Mouse (Mus musculus) 3134 (cell line): ENCODE results near the gene Tmem132a.
A peak's percentile ranks its signal among the peaks of the same experiment; 100 is the strongest.

Experiments
- DNase-seq: peaks from one replicate; pipeline ENCODE4 v3.0.0-alpha.2; 2011; ENCODE audit warnings: low spot score; ENCODE audit not compliant: insufficient read length; ENCODE audit errors: extremely low read depth

Gene Tmem132a

GRCm38 (mm10) chr19:10869886-10870527, at the start of gene Tmem132a:
Tmem132a (minus strand) TSS chr19:10869940.
- DNase-seq = no peak

DNA sequence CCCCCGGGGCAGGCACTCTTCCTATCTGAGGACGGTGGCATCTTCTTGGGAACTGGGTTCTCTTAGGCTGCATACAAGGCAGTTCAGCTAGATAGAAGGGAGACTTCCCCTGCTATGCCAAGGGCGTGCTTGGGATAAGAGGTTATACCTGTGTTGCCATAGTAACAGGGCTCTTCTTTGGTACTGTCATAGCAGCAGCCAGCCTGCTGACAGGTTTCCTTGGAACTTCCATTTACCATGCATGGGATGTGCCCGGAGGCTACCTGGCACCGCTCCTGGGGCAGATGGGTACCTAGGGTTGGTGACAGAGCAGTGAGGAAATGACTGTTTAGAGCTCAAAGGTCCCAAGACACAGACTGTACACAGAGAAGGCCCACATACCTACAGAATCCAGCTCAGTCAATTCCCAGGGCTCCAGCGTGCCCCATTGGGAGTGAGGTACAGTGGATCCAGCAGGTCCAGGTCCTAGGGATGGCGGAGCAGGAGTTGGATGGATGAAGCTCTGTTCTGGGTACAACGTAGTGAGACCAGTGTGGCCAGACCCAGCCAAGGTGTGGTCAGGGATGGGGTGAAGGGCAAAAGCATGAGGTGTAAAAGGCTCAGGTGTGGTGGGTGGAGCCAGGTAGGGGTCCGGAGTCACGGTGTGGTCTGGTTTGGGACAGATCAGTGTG, 48.7 kb upstream of the Tmem132a start:
- DNase-seq = no peak

DNA sequence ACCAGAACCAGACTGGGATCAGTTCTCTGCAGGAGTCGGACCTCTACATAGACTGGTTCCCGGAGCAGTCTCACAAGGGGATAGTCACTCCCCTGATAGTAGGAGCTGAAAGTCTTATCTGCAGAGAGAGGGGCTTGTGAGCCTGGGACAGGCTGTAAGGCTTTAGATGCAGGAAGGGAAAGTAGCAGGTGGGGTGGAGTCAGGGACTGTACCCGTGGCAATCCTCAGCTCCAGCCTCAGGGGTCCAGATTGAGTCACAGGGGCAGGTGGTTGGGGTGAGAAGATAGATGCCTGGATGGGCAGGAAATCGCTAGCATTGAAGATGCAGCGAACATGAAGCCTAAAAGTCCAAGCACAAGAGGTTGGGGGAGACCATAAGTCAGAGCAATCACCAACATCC, 46.8 kb upstream of the Tmem132a start:
- DNase-seq = no peak

GRCm38 (mm10) chr19:10914870-10915269, 45.1 kb upstream of the Tmem132a start:
- no peak for DNase-seq

GRCm38 (mm10) chr19:10914291-10914690, 44.6 kb upstream of the Tmem132a start:
- no peak for DNase-seq

GRCm38 (mm10) chr19:10909087-10909721, 39.5 kb upstream of the Tmem132a start:
- no peak for DNase-seq

- no peak for DNase-seq
Observed at GRCm38 (mm10) chr19:10907891-10908290, 38.2 kb upstream of the Tmem132a start.

GRCm38 (mm10) chr19:10905728-10906000, 35.9 kb upstream of the Tmem132a start:
- no peak for DNase-seq

- no peak for DNase-seq
Observed at GRCm38 (mm10) chr19:10904927-10905727, 35.4 kb upstream of the Tmem132a start.

- DNase-seq = no peak
Observed at GRCm38 (mm10) chr19:10904512-10904911, 34.8 kb upstream of the Tmem132a start.

DNA sequence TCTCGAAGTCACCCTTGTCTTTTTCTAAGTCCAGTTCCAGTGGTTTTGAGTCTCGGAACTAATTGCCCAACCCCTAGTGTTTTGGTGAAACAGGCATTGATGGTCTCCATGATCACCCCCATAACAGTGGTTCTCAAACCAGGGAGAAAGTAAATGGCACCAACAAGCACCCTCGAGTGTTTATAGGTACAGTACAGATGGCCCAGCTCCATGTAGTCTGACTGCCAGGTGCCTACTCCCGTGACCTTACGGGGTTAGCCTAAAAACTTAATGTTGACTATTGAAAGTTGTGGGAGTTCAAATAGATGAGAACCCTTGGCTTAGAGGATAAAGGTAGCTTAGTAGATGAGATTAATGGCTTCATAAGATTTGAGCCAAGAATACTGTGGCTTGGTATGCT, 31.3 kb upstream of the Tmem132a start:
- DNase-seq = no peak

DNA sequence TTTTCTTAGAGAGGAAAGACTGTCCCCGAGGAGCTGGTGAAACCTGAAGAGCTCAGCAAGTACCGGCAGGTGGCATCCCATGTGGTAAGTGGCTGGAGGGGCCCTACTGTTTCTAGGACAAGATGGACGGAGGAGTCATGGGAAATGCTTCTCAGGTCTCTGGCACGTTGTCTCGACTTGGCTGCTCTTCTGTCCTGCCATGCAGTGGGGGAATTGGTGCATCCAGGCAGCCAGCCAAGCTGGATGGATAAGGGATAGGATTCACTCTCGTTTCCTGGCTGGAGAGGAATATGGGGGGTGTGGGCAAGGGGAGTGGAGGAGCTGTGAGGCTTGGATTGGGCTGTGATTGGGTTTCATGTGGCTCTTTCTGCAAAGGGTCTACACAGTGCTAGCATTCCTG, 30.6 kb upstream of the Tmem132a start:
- no peak for DNase-seq

DNA sequence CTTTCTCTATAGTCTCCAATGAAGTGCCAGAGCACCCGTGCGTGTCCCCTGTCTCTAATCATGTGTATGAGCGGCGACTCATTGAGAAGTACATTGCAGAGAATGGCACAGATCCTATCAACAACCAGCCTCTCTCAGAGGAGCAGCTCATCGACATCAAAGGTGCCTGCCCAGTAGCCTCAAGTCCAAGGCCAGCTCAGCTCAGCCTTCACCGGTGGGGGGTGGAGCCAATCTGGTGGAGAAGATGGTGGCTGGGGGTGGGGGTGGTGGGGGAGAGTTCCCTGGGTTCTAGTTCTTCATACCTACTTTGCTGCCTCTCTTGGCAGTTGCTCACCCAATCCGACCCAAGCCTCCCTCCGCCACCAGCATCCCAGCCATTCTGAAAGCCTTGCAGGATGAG, 27.8 kb upstream of the Tmem132a start:
- no peak for DNase-seq

GRCm38 (mm10) chr19:10896849-10897248, 27.1 kb upstream of the Tmem132a start:
- DNase-seq = no peak

- no peak for DNase-seq
Observed at GRCm38 (mm10) chr19:10895708-10896107, 26.0 kb upstream of the Tmem132a start.

GRCm38 (mm10) chr19:10895016-10895528, 25.3 kb upstream of the Tmem132a start, which contains the start of gene Prpf19:
Prpf19 (plus strand) TSS chr19:10895231.
- DNase-seq = peak; percentile 95

DNA sequence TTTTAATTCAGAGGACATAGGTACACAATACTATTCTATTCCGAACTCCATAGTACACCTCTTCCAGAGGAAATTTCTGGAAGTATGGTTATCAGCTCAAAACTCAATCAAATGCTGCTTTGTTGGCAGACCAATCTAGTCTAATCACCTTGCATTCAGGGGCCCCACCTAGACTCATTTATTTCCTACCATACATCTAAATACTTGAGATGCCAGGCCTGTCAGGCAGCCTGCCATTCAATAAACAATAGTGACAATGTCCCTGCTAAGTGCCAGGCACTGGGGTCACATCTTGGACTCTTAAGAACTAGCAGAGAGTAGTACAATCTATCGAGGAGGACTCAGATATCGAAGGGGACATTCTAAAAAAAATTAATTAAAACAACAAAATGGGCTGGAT, 22.5 kb upstream of the Tmem132a start:
- DNase-seq = no peak

DNA sequence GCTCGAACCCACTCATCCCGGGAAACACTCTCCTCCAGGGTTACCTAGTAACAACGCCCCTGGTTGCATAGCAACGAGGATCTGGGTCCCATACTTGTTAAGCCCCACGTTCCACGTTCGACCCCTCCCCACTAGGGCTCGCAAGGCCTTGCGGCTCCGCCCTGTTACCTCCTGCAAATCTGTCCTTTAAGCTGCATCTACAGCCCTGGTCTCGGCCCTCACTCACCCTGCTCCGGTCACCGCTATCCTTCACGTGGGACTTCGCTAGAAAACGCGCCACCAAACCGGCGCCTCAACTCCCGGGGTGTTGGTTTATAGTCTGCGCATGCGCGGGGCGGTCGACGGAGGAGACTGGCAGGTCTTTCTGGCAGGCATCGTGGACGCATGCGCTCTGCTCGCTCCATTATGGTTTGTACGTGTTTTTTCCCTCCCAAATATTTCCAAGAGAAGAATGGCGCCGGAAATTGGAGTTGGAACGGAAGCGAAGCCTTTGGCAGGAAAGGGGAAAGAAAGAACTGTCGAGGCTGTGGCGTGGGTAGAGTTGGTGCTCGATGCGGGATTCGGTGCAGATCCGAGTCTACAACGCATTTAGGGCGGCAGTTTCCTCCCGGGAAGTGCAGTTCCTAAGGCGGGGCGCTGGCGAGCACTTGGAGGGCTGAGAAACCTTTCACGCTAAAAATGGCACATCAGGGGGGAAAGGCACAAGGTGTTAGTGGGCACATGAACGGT, 11.8 kb upstream of the Tmem132a start, which contains the start of gene Tmem109:
Tmem109 (minus strand) TSS at position 576 of the 729 bp plus-strand sequence.
- DNase-seq = peak; percentile 92

DNA sequence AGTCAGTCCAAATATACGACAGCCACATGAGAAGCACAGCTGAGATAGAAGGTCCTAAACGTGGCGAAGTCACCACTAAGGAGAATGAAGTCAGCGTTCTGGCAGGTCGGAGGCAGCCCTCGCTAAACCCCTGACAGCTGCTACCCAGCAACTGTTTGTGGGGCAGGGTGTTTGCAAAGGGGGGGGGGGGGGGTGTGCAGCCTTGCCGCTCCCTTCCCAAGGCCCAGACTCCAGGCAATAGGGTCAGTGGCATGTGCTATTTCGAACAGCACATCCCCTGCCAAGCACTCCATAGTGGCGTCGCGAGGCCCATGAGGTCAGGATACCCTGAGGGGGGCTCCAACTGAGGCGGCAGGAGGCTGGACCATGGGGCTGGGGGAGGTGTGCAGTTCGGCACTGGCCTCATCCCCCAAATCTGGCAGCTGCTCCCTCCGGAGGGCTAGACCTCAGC, 11.3 kb upstream of the Tmem132a start:
- DNase-seq = no peak
